Mouse (Mus musculus): ENCODE measurements at regions not wholly inside any gene's neighbourhood (a gene's known extent, or its start where the extent isn't known, plus 50 kb on each side); places are given as distances from the start of the nearest gene placed in this dataset.

DNA sequence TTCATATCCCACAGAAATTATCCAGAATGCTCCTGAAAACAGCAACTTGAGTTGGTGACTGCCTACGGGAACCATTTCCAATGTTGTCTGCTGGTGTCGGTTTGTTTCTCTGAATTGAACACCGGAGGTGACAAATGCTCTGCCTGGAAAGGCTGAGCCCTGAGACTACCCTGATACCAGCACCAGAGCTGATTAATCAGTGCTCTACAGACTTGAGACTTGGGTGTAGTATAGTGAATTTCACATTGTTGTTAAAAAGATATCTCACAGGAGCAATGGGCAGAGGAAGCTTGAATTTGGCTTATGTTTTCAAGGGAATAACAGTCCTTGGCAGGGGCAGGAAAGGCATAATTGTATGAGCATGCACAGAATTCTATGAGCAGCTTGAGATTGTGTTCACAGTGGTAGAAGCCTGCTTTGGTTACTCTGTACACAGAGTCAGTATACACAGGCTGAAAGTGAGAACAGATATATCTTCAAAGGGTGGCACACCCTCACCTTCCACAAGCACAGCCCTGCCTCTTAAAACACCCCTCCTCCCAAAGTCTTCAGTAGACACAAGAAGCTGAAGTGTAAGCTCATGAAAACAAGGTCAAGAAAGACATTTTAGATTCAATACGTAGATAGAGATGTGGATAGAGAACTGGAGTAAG is 447.1 kb downstream of the Meis1 start:
- TF ChIP-seq POLR2A (IDR thresholded peaks at IDR 0.05; ENCODE audit: low read depth, low read length) (no peak), CTCF (IDR thresholded peaks at IDR 0.05; ENCODE audit: extremely low read depth, insufficient read length, insufficient replicate concordance, low read depth, low read length) (no peak)
